Mouse (Mus musculus) liver, adult 2 months (tissue): ENCODE data around the gene Lias.

ENCODE experiments used
- CTCF ChIP-seq: fragments of 200-500 bp; IDR thresholded peaks from 2 replicates; pipeline ENCODE4 v1.5.1; 2011; ENCODE audit warnings: low read depth, low read length, control low read depth
- POLR2A ChIP-seq: fragments of 200-500 bp; IDR thresholded peaks from 2 replicates; pipeline ENCODE4 v1.6.1; 2011; ENCODE audit warnings: low read length, control low read depth; ENCODE audit not compliant: insufficient read depth; ENCODE audit errors: extremely low read depth

- TF ChIP-seq POLR2A = peak; percentile 97
- TF ChIP-seq CTCF = no peak
Observed at GRCm38 (mm10) chr5:65435363-65435805, 44.1 kb downstream of the Lias start.
